Mouse (Mus musculus) C2C12 (cell line): ENCODE measurements around the gene Dusp1.

Experiments
- CTCF ChIP-seq: IDR thresholded peaks from one replicate; pipeline ENCODE4 v1.5.1; 2011; ENCODE audit not compliant: control insufficient read depth, insufficient read depth, insufficient read length
- MAX ChIP-seq: IDR thresholded peaks from one replicate; pipeline ENCODE4 v1.6.1; 2011; ENCODE audit warnings: mild to moderate bottlenecking, control low read depth
- MYOD1 ChIP-seq: IDR thresholded peaks from one replicate; pipeline ENCODE4 v1.6.1; 2011; ENCODE audit warnings: low read depth; ENCODE audit not compliant: control insufficient read depth, insufficient read length

DNA sequence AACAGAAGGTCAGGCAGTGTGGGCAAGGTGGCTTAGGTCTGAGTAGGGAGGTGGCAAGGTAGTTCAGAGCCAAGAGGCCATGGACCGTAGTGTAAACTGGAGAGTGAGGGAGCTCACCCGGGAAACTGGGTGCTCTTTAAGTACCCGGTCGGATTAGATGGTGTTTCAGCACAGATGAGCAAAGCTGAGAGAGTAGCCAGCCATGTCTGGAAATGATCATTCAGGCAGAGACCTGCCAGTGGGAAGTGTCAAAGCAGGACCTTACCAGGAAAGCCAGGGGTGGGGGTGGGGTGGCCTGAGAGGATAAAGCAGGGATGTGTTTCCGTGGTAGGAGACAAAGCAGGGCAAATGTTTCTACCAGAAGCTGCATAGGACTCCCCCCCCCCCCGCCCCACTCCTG is 85.1 kb downstream of the Dusp1 start:
- no peak for TF ChIP-seq CTCF
- TF ChIP-seq MYOD1, result no peak
- TF ChIP-seq MAX, result no peak
